Comparison of ENCODE assay signal across 25 mouse cellular contexts in genomic region chr13:53020282-53020681, GRCm38 (mm10).
"Had no signal": no experiment of that assay in that cellular context is flagged by ENCODE, and none has a peak within 500 bp of the region (broad histone marks: within the 10 kb centered on the region; RNA-seq: fewer than 3 reads in every experiment).

No protein-coding gene starts in this region.

- H3K9ac ChIP-seq: embryonic facial prominence, embryonic 12.5 days; embryonic facial prominence, embryonic 13.5 days; embryonic facial prominence, embryonic 15.5 days; forebrain, embryonic 12.5 days; forebrain, embryonic 13.5 days; forebrain, embryonic 15.5 days; forebrain, postnatal 0 days had no signal

- H3K27me3 ChIP-seq: embryonic facial prominence, embryonic 12.5 days; embryonic facial prominence, embryonic 13.5 days; embryonic facial prominence, embryonic 15.5 days; forebrain, embryonic 12.5 days; forebrain, embryonic 13.5 days; forebrain, embryonic 15.5 days had no signal

- H3K4me3 ChIP-seq: embryonic facial prominence, embryonic 10.5 days; embryonic facial prominence, embryonic 12.5 days; embryonic facial prominence, embryonic 13.5 days; embryonic facial prominence, embryonic 15.5 days; erythroblast, embryonic 14.5 days; forebrain, embryonic 10.5 days; forebrain, embryonic 12.5 days; forebrain, embryonic 13.5 days; forebrain, embryonic 15.5 days; gastrocnemius, adult 2 months; heart, adult 2 months; heart, embryonic 10.5 days had no signal

- H3K27ac ChIP-seq: embryonic facial prominence, embryonic 10.5 days; embryonic facial prominence, embryonic 12.5 days; embryonic facial prominence, embryonic 13.5 days; embryonic facial prominence, embryonic 15.5 days; forebrain, embryonic 10.5 days; forebrain, embryonic 12.5 days; forebrain, embryonic 13.5 days; forebrain, embryonic 15.5 days; gastrocnemius, adult 2 months; heart, adult 2 months; heart, embryonic 10.5 days had no signal

- H3K9me3 ChIP-seq: embryonic facial prominence, embryonic 10.5 days; embryonic facial prominence, embryonic 12.5 days; embryonic facial prominence, embryonic 13.5 days; embryonic facial prominence, embryonic 15.5 days; forebrain, embryonic 10.5 days; forebrain, embryonic 12.5 days; forebrain, embryonic 13.5 days; forebrain, embryonic 15.5 days; heart, embryonic 10.5 days had no signal

- H3K36me3 ChIP-seq: embryonic facial prominence, embryonic 10.5 days; embryonic facial prominence, embryonic 12.5 days; embryonic facial prominence, embryonic 13.5 days; embryonic facial prominence, embryonic 15.5 days; forebrain, embryonic 10.5 days; forebrain, embryonic 12.5 days; forebrain, embryonic 15.5 days; heart, embryonic 10.5 days had no signal

- ATAC-seq: forebrain, embryonic 13.5 days; forebrain, embryonic 14.5 days; forebrain, embryonic 15.5 days; forebrain, embryonic 16.5 days; forebrain, postnatal 0 days had no signal

- H3K4me1 ChIP-seq: embryonic facial prominence, embryonic 12.5 days; embryonic facial prominence, embryonic 15.5 days; forebrain, embryonic 12.5 days; forebrain, embryonic 13.5 days; forebrain, embryonic 15.5 days had no signal

- DNase-seq: cerebellum, adult 9-10 months; cerebellum, adult 9-11 months; cerebellum, postnatal 25 days; cerebellum, postnatal 36 days; embryo, embryonic 11 days; forebrain, postnatal 0 days; gastrocnemius, postnatal 10 days; gastrocnemius, postnatal 14 days; gastrocnemius, postnatal 25 days; gastrocnemius, postnatal 36 days; heart, adult 18-20 months; heart, adult 2 months had no signal

- H3K4me2 ChIP-seq: embryonic facial prominence, embryonic 12.5 days; embryonic facial prominence, embryonic 13.5 days; embryonic facial prominence, embryonic 15.5 days; forebrain, embryonic 12.5 days; forebrain, embryonic 13.5 days; forebrain, embryonic 15.5 days had no signal
